Mouse (Mus musculus) 3T3-L1 (cell line): Measurements from ENCODE around the gene Rab40b.
A peak's percentile ranks its signal among the peaks of the same experiment; 100 is the strongest.

Experiments used
- DNase-seq: peaks from one replicate; pipeline ENCODE4 v3.0.0-alpha.2; 2015; ENCODE audit warnings: low read depth, low spot score

Rab40b gene

GRCm38 (mm10) chr11:121387750-121388553 is at the start of gene Rab40b:
Rab40b (minus strand) TSS chr11:121388251.
- DNase-seq: peak; percentile 90

- no peak for DNase-seq
These were observed 49.2 kb upstream of the Rab40b start for GRCm38 (mm10) chr11:121437236-121437635.

GRCm38 (mm10) chr11:121434156-121435155 is 46.4 kb upstream of the Rab40b start, which contains the start of gene Fn3k:
Fn3k (plus strand) TSS chr11:121434913.
- DNase-seq: no peak

GRCm38 (mm10) chr11:121433397-121433796 is 45.3 kb upstream of the Rab40b start:
- DNase-seq: no peak

- peak; percentile 31 for DNase-seq
These were observed 33.6 kb upstream of the Rab40b start for GRCm38 (mm10) chr11:121421553-121422173.

GRCm38 (mm10) chr11:121420830-121421552 is 32.9 kb upstream of the Rab40b start, which contains the start of gene Fn3krp:
Fn3krp (plus strand) TSS chr11:121421401.
- peak; percentile 100 for DNase-seq

GRCm38 (mm10) chr11:121420379-121420778 is 32.3 kb upstream of the Rab40b start:
- DNase-seq: peak; percentile 47

GRCm38 (mm10) chr11:121418932-121419331 is 30.9 kb upstream of the Rab40b start:
- peak; percentile 46 for DNase-seq

GRCm38 (mm10) chr11:121417971-121418370 is 29.9 kb upstream of the Rab40b start:
- DNase-seq: no peak

GRCm38 (mm10) chr11:121415351-121415750 is 27.3 kb upstream of the Rab40b start:
- peak; percentile 65 for DNase-seq

GRCm38 (mm10) chr11:121414762-121415161 is 26.7 kb upstream of the Rab40b start:
- no peak for DNase-seq

- peak; percentile 67 for DNase-seq
These were observed 19.5 kb upstream of the Rab40b start for GRCm38 (mm10) chr11:121407366-121408155.

- DNase-seq: no peak
These were observed 4.4 kb upstream of the Rab40b start for GRCm38 (mm10) chr11:121392405-121392804.

GRCm38 (mm10) chr11:121390793-121391192 is 2.7 kb upstream of the Rab40b start:
- DNase-seq: peak; percentile 32

GRCm38 (mm10) chr11:121388554-121388945 is 499 bp upstream of the Rab40b start:
- no peak for DNase-seq

- DNase-seq: no peak
These were observed 7.8 kb downstream of the Rab40b start for GRCm38 (mm10) chr11:121380294-121380693.

GRCm38 (mm10) chr11:121378644-121379043 is 9.4 kb downstream of the Rab40b start:
- DNase-seq: no peak

GRCm38 (mm10) chr11:121373305-121373704 is 14.7 kb downstream of the Rab40b start:
- DNase-seq: peak; percentile 68

GRCm38 (mm10) chr11:121370337-121370994 is 17.6 kb downstream of the Rab40b start:
- no peak for DNase-seq

- DNase-seq: peak; percentile 65
These were observed 18.4 kb downstream of the Rab40b start for GRCm38 (mm10) chr11:121369622-121370021.
